Mouse (Mus musculus) Muller cell, postnatal 12 days (primary cell): ENCODE measurements around the gene Mpv17l.
"Not testable (repeated sequence)": the region's sequence is repeated elsewhere in the genome, so short reads cannot be mapped to it uniquely, and the experiment has no call there.

Experiments
- DNase-seq: peaks from one replicate; pipeline ENCODE4 v3.0.0-alpha.2; 2015; ENCODE audit errors: inconsistent ontology term

The Mpv17l gene

DNA sequence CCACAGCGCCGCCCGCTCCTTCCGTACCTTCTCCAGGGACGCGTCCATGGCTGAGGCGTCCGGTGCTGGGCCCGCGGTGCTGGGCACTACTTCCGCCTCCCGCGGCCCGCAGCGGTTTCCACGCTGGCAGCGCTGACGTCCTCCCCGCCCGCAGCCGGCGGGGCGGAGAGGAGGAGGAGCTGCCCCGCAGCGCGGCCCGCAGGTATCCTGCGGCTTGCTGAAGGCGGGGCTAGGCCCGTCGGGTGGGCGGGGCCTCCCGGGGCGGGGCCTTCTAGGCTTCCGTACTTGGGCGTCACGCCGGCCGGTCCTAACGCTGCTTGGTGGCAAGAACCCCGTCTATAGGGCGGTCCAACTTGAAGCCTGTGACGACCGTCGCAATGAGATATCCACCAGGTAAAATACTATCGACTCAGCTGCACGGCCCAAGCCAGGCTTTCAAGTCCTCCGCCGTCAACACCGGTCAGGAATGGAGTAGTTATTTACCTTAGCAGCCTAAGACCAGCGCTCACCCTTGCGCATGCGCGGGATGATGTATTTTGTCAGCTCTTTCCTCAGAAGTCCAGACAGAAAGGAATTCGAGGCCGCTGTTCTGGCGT, at the start of gene Mpv17l, which contains the start of gene Pdxdc1:
TSS of gene Mpv17l (plus strand) at position 274 of the 596 bp plus-strand sequence.
TSS of gene Pdxdc1 (minus strand) at position 244 of the 596 bp plus-strand sequence.
- peak; percentile 100 for DNase-seq

DNA sequence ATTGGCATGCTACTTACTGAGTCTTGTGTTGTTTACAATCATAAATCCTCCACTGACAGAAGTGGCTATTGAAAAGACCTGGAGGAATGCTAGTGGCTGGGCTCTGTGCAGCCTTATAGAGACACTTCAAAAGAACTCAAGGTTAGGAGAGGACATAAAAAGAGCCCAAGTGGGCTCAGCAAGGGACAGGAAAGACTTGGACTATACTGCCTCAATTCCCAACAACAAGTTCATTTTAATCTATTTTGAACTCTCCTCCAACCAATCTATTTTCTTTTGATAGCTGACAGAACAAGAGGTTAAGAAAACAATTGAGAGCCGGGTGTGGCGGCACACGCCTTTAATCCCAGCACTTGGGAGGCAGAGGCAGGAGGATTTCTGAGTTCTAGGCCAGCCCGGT, 49.1 kb upstream of the Mpv17l start:
- no peak for DNase-seq

DNA sequence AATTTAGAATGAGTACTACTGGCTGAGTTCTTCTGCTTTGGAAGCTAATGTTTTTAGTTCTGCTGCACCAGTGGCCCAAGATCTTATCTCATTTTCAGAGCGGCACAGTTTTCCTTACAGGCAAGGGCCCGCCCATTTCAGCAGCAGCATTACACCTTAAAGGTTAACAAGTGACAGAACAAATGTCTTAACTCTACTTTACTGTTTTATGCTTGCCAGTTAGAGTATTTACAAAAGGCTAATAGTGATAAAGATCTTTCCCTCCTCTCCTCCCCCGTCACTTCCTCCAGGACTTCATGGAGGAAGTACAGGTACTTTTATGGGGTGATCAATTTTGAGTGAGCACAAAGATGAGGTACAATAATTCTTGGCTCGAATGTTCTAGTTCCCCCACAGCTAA, 36.9 kb upstream of the Mpv17l start:
- no peak for DNase-seq

DNA sequence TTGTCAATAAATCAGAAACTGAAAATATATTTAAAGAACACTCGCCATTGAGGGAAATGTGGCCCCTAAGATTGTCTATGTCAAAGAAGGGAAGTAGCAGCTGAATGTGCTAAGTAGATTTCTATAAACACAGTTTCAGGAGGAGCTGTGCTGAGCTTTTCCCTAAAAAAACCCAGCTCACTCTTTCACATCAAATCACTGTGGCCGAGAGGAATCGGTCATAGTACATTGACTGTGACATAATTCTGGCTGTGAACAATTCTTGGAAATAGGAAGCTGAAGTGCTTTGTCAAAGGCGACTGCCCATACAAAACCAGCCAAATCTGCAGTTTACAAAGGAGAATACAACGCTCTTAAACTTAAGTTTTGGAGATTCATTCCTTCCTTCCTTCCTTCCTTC, 36.3 kb upstream of the Mpv17l start:
- no peak for DNase-seq

DNA sequence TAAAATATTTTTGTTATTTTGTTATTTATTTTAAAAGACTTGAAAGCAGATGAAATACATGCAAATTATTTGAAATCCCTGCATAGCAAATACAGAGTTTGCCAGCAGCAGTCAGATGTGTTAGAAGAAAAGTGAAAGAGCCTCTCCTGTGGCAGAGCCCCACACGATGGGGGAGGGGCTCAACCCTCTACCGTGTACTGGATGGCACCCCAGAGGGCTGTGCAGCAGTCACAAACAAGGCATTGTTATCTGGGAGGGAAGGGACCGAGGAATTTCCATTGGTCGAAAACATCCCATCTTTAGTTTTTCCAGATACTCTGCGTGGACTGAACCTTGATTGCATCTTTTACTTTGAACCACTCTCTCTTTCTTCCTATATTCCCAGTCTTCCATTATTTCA, 35.6 kb upstream of the Mpv17l start:
- peak; percentile 51 for DNase-seq

DNA sequence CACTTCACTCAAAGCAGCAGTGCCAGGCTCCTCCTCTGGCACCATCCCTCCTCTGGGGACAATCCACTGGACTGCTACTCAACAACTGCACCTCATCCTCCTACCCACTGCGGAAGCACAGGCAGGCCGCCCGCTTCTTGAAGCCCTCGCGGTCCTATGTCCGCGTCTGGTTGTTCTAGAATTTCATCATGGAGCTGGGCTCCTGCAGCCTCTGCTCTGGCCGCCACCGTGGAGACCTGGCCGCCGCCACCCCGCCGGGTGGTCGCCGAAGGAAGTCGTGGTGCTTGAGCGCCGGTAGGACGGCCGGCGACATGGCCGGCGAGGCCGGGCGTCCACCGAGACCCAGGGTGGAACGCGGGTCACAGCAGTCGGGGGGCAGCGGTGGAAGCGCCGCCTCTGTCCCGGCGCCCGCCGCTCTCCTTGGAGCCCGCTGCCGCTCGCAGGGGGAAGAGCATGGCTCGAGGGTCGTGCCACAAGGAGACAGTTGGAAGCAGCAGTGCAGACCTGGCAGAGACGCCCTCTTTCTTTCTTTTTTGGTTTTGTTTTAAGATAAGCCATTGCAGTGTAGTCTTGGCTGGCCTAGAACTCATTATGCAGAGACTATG, 34.9 kb upstream of the Mpv17l start:
- DNase-seq: peak; percentile 19

DNA sequence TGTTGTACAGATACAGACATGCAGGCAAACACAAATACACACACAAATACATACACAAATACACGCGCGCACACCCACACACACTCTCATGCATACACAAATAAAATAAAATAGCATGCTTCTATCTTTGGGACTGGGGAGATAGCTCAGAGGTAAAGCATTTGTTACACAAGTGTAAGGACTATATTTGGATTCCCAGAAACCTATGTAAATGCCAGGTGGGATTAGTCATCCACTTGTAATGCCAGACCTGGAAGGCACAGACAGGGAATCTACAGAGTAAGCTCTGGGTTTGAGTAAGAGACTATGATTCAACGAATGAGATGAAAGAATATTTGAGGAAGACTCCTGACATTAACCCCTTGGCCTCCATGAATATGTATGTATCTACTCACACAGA, 27.5 kb upstream of the Mpv17l start:
- no peak for DNase-seq

DNA sequence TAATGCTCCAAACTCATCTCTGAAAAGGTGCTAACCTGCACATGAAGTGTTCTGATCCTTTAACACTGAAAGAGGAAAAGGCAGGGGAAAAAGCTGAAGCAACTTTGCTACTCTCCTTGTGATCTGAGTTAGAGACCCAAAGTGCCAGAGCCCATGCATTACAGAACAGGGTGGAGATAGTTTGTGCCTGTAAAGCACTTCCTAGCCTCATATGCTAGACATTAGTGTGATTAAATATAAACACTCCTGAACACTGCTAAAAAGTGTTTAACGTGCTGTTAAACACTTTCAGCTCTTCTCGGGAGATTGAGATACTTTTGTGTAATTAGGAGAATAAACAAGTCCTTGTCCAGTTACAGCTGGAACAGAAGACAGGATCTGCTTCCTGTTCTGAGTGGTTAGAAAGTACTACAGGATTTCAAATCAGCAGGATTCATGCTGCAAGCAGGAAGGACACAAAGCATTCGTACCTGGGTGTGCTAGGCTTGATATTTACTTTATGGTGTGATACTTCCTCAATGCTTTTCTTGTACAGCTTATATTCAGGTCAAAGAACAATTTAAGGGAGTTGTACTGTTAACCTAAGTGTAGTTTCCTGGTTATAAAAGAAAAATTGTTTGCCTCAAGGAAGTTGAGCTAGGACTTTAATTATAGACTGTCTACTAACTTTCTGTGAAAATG, 19.7 kb upstream of the Mpv17l start:
- no peak for DNase-seq

DNA sequence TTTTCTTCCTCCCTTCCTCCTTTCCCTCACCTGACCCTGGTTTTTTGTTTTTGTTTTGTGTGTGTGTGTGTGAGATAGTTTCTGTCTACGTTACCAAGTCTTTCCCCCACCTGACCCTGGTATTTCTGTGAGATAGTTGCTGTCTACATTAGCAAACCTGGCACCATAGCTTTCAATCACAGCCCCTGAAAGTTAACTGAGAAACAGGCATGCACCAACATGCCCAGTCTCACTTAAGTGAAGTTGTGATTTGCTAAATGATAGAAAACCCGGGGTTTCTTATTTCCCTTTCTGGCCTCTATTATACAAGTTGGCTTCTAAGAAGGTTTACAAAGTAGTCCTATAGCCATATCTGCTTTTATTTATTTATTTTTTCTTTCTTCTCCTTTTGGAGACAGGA, 12.5 kb upstream of the Mpv17l start:
- no peak for DNase-seq

DNA sequence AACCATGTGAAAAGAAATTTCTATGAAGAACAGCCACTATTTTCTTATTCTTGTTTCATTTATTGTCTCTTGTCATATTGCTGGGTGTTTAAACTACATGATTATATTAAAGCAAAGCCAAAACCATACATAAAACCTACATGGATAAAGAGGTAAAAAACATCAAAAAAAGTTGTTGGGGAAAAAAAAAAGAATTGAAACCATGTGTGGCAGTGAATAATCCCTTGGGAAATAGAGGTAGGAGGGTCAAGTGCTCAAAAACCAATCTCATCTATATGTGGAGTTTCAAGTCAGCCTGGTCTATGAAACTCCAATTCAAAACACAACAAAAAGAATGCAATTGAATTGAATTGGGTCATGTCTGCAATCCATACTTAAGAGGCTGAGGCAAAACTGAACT, 10.1 kb upstream of the Mpv17l start:
- no peak for DNase-seq

DNA sequence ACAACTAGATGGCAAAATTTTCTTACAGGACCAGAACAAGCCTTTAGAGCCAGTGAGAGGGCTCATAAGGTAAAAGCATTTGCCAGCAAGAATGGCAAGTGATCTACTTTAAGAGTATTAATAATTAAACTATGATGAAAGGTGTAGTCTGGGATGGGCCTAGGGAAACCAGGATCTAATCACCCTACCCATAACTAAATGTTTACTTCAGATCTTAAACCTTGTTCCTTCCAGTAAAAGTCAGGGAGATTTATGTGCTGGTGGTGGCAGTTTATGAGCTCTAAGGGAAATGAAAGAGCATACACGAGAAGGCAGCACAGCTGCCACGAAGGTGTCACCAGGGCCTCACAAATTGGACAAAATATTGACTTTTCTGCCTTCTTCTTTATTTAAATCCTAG, 8.9 kb upstream of the Mpv17l start:
- no peak for DNase-seq

DNA sequence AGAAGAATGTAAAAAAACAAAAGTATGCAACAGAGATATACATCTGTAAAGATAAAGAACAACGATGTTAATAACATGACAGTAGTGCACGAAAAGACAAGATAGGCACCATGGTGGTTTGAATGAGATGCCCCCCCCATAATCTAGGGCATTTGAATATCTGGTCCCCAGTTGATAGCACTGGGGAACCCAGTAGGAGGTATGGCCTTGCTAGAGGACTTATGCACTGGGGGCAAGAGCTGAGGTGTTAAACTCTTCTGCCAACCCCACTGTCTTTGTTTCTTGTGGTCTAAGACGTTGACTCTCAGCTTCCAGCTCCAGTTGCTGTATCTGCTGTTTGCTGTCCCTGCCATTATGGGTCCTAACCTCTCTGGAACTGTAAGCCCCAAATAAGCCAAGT, 7.2 kb upstream of the Mpv17l start:
- no peak for DNase-seq

DNA sequence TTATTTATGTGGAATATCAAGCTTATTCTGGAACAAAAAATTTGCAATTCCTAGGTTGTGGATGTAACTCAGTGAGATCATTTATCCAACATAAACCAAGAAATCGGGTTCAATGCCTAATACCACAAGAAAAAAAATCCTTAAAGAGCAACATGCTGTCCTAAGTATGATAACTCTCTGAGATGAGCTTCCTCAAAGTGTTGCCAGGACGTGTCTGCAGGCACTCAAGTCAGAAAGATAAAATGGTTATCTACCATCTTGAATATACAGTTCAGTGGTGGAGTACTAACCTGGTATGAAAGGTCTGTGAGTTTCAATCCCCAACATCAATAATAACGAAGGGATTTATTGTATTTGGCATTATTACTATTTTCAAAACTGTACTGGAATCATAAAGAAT, 6.6 kb upstream of the Mpv17l start:
- no peak for DNase-seq

DNA sequence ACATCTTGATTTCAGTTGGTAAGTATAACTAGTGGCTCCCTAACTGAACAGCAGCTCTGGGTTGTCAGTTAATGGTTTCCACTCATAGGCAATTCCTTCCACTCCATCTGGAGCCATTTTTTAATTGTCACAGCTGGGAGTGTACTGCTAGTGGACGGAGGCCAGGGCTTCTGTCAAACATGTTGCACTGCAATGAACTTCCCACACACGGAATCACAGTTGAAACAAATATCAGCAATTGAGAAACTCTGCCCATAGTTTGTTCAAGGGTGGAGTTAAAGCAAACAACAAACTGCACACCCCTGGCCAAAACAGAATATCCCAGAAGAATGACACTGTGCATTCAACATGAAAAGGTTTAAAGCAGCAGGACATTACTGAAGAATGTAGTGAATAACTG, 4.0 kb upstream of the Mpv17l start:
- DNase-seq: peak; percentile 42

DNA sequence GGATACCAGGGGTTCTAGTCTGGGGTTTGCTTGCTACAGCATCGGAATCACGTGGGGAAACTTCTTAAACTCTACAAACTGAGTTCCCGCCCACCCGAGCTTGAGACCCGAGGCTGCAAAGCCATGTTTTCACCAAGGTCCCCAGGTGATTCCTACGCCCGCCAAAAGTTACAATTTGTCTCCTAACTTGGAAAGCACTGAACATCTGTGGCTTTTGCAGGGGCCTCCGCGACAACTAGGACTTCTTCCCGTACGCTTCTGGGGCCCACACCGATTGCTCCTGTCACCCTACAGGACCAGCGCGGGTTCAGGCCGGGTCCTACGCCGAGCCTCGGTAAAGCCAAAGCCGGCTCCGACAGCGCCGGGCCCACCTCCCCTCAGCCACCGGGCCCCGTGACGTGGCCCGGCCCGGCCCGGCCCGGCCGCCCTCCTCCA, 547 bp upstream of the Mpv17l start:
- no peak for DNase-seq

DNA sequence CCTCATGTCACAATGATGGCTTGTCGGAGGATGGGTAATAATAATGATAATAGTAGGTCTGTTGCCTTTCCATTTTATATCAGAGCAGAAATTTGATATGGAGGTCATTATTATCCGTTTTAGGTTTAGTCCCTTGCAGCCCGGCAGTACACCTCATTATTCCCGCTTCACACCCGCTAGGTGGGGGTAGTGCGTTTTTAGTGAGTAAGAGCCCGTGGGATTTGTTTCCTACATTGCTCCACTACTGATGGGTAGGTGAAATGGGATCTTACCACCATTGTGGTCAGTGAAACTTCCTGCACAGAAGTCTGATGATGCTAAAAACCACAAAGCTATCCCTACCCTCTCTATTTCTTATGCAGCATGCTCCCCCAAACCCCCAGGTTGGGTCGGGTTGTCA, 527 bp downstream of the Mpv17l start:
- no peak for DNase-seq

DNA sequence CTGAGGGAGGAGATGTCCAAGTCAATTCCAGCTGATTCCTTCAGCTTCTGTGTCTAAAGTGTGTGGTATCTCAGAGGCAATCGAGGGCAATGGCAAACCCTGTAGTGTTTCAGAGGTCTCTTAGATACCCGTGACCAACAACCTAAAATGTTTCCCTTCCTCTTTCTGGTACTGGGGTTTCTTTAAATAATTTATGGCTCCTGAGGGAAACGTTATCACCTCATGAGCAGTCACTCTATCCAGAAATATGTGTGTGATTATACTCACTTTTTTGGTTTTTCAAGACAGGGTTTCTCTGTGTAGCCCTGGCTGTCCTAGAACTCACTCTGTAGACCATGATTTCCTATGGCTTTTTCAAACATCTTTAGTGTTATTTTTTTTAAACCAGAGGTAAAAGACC, 4.3 kb downstream of the Mpv17l start:
- no peak for DNase-seq

DNA sequence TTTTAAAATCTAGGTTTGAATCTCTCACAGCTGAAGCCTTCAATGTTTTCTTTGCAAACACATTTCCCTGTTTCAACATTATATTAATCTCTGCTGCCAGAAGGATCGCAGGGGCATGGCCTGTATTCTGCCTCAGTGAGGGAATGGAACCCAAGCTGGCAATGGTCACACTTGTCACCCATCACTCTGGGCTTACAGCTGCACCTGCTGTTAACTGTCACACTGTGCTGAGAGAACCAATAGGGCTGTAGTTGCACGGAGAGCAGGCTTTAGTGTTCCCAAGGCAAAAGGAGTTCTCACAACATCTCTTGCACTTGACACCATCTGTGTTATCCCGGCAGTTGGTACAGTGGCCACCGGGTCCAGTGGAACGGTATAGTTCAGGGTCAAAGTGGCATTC, 17.1 kb downstream of the Mpv17l start:
- DNase-seq: no peak

DNA sequence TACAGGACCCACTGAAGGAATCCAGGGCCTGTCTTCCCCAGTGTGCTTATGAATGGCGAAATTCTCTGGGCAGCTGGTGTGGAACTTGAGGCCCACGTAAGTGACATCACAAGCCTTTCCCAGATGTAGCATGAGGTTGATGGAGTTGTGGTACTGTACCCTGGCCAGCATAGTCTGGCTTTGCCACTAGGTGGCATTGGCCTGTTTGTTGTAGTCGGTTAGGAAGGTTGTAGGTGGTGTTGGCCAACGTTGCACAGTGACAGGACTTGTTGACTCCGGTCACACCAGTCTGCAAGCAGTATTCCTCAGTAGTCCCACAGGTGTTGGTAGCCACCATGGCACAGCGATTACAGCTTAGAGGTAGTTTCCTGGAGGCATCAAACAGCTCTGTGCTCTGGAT, 18.1 kb downstream of the Mpv17l start:
- no peak for DNase-seq

DNA sequence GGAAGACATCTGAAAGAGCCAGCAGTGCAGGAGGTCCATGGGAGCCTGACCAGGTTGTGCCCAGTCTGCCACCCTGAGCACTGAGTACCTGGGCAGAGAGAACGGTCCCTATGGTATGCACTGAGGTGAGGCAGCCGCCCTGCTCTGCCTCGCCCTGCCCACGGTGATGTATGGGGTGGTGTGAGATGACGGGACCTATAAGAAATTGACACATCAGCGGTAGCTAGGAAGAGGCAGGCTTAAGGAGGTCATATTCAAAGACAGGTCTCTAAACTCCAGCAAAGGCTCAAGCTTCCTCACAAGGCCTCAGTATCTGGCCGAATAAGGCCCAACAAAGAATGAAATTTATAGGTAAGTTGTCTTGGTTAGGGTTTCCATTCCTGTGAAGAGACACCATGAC, 18.8 kb downstream of the Mpv17l start:
- no peak for DNase-seq

DNA sequence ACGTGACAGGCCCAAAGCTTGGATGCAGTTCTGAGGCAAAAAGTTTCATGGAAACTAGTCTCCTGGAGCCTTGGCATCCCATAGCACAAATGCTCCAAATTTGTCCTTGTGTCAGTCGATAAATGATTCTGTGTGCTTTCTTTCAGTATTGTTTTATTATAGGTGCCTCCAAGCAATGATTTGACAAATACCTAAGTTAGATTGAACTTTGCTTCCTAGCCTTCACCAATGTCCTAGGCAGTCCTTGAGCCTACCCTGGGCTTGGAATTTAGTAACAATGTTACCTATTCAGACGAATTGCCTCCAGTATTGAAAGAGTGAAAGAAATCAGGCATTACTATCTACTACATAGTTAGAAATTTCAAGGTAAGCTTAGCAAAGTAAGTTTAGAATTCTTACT, 19.5 kb downstream of the Mpv17l start:
- not testable (repeated sequence) for DNase-seq

DNA sequence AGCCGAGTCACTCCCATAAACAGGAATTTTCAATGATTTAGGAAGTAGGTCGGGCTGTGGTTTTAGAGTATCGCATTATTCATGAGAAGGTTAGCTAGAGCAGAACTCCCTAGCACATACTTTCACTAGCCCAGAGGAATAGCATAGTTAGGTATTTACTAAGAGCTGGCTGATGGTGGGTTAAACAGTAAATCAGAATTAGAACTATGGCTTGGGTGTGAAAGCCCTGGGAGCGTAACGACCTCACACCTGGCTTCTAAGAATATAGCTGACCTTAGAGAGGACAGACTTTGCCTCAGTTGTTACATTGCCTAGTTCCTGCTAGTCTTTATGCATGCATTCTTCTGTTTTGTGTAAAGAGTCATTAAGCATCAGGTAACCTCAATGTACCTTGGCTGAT, 20.0 kb downstream of the Mpv17l start:
- DNase-seq: not testable (repeated sequence)

DNA sequence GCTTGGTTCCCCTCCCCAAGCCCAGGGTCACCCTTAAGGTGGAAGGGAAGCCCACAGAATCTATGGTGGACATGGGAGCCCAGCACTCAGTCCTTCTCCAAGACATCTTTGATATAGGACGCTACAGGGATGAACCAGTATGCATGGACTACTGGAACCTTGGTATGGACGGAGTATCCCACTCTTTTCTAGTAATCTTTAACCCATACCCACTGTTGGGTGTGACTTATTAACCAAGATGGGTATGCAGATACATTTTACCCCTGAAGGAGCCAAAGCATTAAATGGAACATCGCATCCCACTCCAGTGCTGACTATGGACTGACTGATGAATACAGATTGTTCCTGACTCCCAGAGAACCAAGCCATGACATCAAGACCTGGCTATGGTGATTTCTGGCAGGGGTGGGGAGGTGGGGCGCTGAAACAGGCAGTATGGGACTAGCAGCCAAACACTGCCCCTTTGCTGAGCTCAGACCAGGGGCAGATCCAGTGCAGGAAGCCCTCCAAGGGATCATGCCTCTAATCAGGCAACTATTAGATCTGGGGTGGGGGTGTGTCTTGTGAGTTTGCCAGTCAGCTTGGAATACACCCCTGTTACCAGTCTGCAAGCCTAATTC, 24.6 kb downstream of the Mpv17l start:
- no peak for DNase-seq
